Mouse (Mus musculus): ENCODE results near the gene Fzd4. TPM values are rescaled to one million over a fixed set of nuclear protein-coding genes. Genes with fewer than 3 reads are reported as not detected.

Gene Fzd4
- total RNA-seq, 2 experiments from 2014 or later, result 73.5 to 79.2 TPM

DNA sequence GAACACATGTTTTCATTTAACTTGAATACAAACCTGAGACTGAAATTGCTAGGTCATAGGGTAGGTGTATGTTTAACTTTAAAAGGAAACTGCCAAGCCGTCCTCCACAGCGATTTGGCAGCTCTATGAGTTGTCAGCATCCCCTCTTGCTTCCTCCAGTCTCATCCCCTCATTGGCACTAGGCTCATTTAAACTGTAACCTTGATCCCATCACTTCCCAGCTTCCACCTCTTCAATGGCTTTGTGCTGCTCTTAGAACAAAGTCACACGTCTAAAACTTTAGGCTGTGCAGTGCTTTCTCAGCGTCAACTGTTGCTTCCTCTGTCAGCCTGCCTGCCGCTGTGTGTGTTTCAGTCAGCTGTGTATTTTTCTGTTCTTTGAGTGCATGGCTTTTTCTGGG is 22.9 kb downstream of the Fzd4 start:
- no peak for DNase-seq

DNA sequence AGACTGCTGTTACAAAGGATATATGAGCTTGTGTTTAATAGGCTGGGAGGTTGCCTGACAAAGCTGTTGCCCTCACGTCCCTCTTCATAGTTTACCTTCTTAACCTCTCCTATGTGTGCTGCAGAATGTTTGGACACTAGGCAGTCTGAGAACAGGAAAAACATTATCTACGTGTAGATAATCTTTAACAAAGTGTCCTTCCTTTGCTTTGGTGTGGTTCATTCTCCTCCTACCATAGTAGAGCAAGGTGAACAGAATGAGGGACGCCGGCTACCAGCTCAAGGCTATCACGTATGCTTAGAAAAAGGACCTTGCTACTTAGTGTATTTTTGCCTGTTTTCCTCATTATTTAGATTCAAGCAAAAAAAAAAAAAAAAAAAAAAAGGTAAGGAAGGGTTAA is 24.6 kb downstream of the Fzd4 start:
- no peak for DNase-seq

DNA sequence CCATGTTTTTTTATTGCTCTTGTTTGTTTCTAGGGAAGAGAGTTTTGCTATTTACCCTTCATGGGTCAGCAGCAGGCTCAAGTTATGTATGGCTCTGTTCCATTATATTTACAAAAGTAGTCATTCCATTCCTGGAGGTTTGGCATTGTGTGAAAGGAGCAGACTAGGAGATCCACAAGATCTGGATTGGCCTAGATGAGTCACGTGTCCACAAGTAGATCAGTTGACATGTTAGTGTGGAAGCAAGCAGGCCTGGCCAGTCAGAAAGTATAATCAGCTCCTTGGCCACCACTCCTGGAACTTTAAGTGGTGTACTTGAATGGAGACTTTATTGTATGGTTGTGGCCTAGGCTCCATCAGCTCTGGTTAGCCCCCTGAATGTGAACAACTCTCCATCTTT is 25.2 kb downstream of the Fzd4 start:
- no peak for DNase-seq

DNA sequence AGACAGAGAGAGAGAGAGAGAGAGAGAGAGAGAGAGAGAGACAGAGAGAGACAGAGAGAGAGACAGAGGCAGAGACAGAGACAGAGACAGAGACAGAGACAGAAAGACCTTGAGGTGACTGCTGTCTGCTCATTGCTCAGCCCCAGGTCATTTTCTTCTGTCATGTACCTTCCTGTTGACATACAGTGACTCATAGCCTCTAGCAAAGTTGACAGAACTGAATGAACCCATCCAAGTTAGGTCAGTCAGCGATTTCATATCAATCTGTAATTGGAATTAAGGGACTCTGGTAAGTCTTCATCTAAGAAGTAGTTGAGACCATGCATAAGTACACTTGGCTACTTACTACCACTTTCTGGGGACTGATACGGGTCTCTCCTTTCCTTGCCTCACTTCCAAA is 27.0 kb downstream of the Fzd4 start:
- no peak for DNase-seq

DNA sequence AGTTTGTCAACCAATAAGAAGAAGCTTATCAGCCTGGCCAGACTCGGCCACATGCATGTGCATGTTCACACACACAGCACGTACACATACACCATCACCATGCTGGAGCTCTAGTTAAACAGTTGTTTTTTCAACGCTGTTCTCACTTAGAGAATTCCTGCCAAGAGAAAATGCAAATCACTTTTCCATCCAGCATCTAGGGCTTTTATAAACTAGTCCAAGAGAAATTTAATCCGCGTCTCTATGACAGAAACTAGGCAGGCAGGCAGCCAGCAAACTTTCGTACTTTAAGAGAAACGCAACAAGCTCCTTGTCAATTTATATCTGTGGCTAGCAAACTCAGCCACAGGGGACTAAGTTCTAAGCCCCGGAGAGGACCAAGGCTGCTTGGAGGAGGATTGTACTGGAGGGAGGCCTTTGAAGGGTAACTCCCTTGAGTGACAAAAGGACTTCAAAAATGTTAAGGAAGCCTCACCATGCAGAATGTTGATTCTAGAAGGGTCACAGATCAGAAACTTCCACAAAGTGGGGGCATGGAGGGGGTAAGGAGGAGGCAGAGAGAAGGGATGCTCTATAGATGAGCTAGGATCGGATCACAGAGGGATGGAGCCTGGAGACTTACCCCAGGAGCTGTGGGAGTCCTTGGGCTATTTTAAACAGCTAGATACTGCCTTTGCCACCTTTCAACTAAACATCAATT is 29.2 kb downstream of the Fzd4 start:
- no peak for DNase-seq

DNA sequence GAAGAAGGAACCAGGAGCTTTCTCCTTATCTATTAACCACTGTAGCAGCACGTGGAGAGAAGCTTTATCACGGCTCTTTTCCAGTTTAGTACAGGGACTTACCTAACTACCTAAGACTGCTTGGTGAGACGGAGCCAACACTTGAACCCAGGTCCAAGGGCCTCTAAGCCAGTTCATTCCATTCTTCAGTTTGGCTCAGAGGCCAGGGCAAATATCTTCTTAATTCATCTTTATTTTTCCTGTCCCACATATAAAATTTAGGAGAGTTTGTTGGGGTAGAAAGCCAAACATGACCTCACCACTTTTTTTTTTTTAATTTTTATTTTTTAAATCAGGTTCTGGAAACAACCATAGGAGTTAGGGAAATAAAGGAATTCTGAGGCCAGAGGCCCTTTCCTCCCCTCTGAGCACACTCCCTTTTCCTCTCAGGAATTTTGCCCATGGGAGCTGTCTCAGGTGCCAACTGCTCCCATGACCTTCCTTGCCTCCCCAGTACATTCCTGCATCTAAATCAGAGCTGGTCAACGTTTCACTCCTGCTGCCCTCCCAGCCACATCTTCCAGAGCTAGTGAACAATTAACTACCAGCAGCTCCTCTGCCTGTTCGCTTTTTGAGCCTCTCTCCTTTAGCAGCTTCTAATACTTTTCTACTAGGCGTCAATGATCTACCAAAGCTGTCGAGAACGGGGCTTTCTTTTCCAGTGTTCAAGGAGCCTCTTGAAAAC is 29.9 kb downstream of the Fzd4 start:
- no peak for DNase-seq

DNA sequence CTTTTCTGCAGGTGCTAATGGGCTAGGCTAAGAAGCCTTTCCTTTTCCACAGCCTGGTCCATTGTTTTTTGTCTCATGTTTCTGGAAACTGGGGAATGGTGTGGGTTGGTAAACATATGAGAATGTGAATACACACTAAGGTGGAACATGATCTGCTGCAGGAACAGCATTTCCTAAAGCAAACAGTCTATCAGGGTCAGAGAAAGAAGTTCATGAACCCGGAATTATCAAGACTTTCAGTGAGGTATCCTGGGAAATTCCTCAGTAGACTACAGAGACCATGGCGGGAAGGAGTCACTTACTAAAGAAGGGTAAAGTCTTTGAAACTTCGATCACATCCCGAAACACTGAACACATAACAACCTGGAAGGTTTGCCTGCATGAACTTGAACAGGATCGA is 32.2 kb downstream of the Fzd4 start:
- no peak for DNase-seq

DNA sequence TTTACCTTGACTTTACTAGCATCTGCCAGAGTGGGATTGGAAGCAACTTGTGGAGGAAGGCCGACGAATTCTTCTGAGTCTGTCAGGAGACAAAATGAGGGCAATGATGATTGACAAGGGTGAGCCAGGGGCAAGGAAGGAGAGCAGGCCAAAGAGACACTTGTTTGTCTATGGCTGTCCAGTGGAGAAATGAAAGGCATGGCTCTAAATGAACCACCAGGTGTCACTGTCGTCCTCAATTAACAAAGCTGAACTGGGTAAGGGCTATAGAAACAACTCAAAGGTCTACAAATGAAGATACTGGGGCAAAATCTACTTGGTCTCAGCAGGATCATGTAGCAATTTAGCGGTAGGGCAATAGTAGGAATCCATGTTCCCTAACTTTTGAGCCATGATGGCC is 33.4 kb downstream of the Fzd4 start:
- peak; percentile 57 for DNase-seq

DNA sequence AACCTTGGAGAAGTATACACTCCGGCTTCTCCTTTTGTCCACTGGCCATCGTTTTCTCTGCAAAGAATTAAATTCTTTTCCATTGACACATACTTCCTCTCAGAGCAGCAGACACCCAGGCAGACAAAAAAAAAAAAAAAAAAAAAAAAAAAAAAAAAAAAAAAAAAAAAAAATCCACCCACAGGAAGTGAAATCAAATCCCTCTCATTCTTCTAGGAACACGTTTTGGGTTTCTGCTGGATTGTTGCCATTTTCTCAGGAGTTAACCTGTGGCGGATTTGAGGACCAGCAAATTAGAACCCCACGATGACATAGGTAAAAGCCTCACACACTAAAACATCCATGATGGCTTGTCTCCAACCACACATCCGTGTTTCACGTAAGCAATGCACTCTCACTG is 37.1 kb downstream of the Fzd4 start:
- DNase-seq, result no peak

DNA sequence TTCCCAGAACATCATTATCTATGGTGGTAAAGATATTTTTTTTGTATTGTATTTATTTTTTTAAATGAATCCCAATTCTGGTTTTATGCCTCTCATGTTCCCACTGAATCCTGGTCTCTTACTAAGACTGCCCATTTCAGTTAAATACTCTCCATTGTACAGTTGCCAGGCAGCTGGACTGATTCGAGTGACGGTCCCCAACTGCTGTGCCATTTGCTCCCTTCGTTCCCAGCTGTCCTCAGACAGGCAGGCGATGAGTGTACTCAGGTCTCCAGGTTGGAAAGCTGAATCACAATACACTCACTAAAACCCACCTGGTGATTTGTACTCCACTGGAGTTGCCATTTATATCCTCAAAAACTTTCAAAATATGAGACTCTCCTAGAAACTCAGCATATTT is 38.1 kb downstream of the Fzd4 start:
- DNase-seq, result no peak

DNA sequence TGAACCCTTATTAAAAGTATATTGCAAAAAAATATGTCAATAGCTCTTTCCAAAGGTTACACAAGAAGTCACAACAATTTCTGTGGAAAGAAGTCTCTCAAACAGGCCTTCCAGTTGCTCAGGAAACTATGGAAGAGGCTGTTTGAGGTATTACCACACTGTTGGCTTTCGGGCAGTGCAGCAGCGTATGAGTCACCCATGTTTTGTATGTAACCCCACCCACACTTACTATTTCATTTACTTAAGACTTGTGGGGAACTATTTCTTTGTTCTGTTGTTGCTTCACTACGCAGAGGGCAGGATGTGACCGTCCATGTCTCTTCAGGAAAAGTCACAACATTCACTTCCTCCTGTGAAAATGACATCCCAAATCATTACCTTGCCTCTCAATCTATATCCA is 41.0 kb downstream of the Fzd4 start:
- no peak for DNase-seq

DNA sequence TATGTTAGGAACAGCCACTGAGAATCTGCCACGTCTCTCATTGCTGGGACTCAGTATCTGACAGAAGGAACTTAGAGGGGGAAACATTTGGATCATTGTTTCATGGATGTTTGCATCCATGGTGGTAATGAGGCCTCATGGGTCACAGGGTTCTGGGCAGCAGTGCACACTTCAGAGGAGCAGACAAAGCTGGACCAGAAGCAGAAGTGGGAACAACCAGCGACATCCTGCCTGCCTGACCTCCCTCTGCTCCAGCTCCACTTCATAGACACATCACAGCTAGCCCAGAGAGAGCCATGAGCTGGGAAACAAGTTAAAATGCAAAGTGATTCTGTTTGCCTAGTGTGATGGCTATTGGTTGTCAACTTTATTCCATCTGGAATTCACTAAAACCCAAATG is 46.2 kb downstream of the Fzd4 start:
- DNase-seq, result no peak

DNA sequence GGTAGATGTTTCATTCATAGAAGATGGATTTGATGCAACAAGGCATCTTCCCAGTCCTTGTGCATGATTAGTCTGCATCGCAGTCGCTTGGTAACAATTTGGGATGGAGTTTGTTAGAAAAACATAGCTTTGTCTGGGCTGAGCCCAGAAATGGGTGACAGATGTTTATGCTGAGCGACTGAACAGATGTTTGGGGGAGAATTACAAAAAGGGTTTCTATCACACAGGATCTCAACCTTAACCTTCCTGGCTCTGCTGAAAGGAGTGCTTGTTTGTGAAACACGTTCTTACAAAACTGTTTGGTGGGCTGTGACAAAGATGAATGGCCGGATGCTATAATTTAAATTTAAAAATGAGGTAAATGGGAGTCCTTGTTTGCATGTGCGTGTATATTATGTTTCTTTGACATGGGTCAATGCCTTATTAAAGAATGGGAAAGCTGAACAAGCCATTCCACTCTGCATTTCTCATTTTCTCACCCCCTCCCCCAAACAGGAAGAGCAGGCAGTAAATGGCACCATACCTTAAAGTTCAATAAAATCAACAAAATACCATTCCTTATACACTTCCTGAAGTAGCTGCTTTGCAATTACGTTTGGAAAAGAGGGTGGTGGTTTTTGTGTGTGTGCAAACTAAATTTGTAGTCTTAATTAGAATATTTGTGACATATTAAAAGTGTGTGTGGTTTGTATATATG is 52.4 kb downstream of the Fzd4 start:
- no peak for DNase-seq

DNA sequence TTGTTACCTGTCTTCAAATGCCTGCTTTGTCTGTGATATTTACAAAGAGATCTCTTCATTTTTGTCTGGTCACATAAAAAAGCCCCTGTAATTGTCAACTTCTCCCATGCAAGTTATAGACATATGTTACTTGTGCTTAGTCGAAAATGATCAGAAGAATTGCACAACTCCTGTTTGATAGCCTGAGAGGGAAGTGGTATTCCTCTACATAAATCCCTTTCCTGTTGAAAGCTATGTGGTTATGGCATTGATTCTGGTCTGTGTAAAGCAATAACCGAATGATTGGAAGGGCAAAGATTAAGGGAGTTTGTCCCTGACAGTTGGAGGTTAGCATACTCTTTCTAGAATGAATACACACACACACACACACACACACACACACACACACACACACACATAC is 55.5 kb downstream of the Fzd4 start:
- DNase-seq, result no peak

DNA sequence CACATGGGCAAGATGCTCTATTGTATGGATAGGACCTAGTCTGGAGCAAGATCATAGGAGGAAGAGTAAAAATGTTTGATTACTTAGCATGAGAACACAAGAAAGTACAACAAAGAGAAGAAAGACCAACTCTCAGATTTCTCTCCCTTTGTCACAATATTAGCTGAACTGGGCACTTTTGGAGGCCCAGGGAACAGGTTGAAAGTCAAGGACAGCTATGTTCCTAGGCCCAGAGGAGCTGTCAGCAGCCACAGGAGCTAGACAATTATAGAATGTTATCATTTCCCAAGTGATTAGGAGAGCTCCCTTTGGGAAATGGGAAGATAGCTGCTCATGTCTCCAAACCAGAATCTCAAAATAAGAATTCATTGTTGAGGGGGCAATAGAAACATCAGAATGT is 56.8 kb downstream of the Fzd4 start:
- no peak for DNase-seq

DNA sequence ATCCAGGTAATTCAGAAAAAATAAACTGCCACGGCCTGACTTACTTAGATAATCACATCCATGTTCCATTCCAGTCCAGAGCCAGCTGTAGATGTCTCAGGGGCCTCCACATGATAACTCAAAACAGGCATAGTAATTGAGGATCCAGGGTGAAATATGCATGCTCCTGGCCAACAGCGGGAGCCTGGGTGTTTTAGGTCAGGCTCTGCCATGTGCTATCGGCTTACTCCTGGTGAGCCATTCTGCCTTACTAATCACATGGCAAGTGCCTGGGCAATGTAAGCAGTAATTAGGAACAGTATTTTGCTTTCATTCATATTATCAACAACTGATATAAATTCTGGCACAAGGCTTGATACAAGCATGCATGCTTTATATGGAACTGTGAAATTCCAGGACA is 57.2 kb downstream of the Fzd4 start:
- no peak for DNase-seq

Other genes starting within 250 kb of the Fzd4 start
- gene Tmem135, start 133 bp upstream of the Fzd4 start, total RNA-seq (2021), result 10 to 100 TPM; 90.8 to 97.3 TPM
- 10 to 100 TPM; 23.2 to 24.5 TPM for gene Prss23, start 122.8 kb downstream of the Fzd4 start, total RNA-seq (2021)
- gene Me3, start 228.0 kb downstream of the Fzd4 start, total RNA-seq (2021), result 10 to 100 TPM; 22.6 to 32.4 TPM

Data from adrenal gland, postnatal 10 days (tissue).